Mouse (Mus musculus): ENCODE results near the gene Scarb1.
A peak's percentile ranks its signal among the peaks of the same experiment; 100 is the strongest.

Gene Scarb1

GRCm38 (mm10) chr5:125331811-125332210 is 9.1 kb downstream of the Scarb1 start:
- no peak for DNase-seq (ENCODE audit: low spot score in 2 of 2)

- DNase-seq (ENCODE audit: low spot score in 2 of 2) = no peak
Measured at GRCm38 (mm10) chr5:125331094-125331493, 9.8 kb downstream of the Scarb1 start.

DNA sequence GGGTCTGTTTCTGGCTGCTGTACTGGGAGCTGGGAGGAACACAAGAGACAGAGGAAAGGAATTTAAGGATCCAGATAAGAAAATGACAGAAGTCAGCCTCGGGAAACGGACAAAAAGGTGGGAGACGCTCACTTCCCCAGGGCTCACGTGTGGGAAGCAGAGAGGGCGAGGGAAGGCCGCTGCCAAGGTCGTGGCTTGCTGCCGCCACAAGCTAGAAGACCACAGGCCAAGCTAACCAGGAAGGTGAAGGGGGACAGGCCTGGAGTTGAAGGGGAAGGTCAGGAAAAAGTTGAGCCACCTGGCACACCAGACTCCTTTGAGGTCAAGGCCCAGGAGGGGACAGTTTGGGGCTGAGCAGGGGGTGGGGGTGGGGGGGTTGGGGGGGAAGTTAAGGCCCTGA is 10.2 kb downstream of the Scarb1 start:
- DNase-seq (ENCODE audit: low spot score in 2 of 2) = no peak

DNA sequence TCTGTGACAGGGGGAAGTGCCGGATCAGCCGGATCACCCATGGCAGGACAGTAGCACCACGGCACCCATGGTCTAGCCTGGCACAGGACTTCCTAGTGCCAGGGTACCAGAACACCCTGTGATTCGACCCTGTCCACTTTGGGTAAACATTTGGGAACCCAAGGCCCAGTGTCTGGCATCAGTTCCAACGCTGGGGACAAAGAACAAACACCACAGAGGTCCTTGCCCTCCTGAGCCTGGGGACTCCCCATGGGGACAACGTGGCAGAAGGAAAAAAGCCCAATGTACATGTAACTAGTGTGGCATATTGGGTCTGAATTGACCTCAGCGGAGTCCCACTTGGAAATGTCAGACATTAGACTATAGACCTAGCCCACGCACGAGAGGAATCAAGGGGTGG is 10.7 kb downstream of the Scarb1 start:
- DNase-seq (ENCODE audit: low spot score in 2 of 2) = no peak

DNA sequence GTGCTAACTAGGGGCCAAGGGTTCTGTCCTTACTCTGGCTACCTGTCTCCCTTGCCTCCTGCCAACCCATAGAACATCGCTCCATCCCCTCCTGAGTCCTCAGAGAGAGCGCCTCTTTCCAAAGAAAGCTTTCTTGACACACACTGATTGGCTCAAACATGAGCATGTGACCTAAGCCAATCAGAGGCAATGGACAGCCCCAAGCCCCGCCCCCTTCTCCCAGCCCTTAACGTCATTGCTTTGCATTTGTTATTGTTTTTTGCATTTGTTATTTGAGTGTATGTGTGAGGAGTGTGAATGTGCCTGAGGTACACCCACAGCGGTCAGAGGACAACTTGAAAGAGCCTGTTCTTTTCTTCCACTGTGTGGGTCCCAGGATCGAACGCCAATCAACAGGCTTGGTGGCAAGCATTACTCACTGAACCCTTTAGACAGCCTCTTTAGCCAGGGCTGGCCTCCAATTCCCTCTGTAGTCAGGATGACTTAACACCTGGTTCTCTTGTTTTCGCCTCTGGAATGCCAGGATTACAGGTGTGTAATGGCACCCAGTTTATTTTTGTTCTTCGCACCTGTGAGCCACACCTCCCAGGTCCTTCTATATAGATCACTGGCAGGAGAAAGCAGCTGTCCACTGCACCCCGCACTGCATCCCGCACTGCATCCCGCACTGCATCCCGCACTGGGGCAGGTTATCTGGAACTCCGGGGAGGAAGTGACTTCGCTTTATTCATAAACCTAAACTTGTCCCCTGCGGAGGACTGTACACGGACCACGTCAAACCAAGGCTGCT is 13.1 kb downstream of the Scarb1 start:
- no peak for DNase-seq (ENCODE audit: low spot score in 2 of 2)

GRCm38 (mm10) chr5:125326351-125326750 is 14.5 kb downstream of the Scarb1 start:
- no peak for DNase-seq (ENCODE audit: low spot score in 2 of 2)

DNA sequence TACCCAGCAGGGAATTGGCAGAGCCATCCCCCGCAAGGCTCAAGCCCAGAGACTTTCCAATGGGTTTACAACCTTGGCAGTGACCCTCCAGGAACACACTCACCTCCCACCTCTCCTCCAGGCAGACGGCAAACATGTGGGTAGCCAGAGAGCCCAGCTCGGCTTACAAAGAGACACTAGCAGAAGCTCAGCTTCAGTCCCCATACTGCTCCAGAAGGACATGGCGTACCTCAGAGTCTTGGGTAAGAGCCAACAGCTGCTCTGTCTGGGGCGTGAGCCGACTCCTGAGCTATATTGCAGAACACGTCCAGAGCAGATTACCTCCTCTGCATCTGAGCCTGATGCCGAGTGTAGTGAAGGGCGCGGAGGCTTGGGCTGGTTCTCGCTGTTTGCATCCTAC is 15.0 kb downstream of the Scarb1 start:
- DNase-seq (ENCODE audit: low spot score in 2 of 2) = no peak

- no peak for DNase-seq (ENCODE audit: low spot score in 2 of 2)
Measured at GRCm38 (mm10) chr5:125325285-125325684, 15.6 kb downstream of the Scarb1 start.

- no peak for DNase-seq (ENCODE audit: low spot score in 2 of 2)
Measured at GRCm38 (mm10) chr5:125323939-125324480, 16.9 kb downstream of the Scarb1 start.

GRCm38 (mm10) chr5:125323128-125323527 is 17.8 kb downstream of the Scarb1 start:
- no peak for DNase-seq (ENCODE audit: low spot score in 2 of 2)

DNA sequence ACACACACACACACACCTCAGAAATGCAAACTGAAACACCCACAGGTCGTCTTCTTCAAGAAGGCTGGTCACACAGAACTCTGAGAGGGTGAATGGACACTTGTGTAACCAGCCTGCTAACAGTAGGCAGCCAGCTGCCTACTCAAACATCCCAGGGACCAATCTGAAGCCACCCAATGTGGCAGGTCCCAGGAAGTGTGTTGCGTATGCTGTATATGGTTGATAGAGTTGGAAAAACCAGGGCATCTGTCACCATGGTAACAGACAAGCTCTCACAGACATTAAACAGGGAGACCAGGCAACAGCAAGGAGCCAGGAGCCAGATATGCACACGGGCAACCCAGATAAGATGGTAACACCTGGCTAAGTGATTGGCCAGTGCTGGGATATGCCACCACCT is 19.1 kb downstream of the Scarb1 start:
- peak in 1 of 2 experiments; percentile 58 for DNase-seq (ENCODE audit: low spot score in 2 of 2)

- peak; percentile 71 to 82 for DNase-seq (ENCODE audit: low spot score in 2 of 2)
Measured at GRCm38 (mm10) chr5:125319057-125319800, 21.7 kb downstream of the Scarb1 start.

DNA sequence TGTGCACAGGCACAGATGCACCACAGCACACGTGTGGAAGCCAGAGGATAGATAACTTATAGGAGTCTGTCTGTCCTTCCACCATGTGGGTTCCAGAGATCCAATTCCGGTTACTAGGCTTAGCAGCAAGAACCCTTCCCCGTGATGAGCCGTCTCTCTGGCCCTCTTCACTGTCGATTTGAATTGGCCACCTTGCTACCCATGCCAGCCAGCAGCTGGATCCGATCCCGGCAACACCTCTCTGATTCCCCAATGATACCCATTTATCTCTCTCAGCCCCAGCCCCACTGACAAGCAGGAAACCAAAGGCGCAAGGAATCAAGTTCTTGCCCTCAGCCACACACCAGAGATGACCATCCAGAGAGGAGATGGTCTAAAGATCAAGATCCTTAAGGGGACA is 22.9 kb downstream of the Scarb1 start:
- no peak for DNase-seq (ENCODE audit: low spot score in 2 of 2)

- no peak for DNase-seq (ENCODE audit: low spot score in 2 of 2)
Measured at GRCm38 (mm10) chr5:125317296-125317695, 23.6 kb downstream of the Scarb1 start.

DNA sequence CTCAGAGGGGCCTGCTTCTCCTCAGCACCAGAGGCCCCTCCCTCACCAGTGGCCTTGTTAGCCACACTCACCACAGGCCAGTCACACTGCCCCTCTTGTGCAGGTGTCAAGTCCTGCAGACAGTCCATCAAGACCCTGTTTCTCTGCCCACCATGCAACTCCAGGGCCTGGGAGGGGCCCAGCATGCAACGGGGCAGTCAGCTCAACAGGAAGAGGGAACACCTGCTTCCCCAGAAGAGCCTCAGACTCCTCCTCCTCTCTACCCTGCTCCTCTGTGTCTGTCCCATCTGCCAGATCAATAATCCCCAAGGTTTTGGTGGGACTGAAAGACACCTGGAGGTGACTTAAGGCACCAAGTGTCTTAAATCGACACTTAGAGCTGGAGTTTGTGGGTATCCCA is 24.1 kb downstream of the Scarb1 start:
- no peak for DNase-seq (ENCODE audit: low spot score in 2 of 2)

- DNase-seq (ENCODE audit: low spot score in 2 of 2) = no peak
Measured at GRCm38 (mm10) chr5:125315110-125315509, 25.8 kb downstream of the Scarb1 start.

DNA sequence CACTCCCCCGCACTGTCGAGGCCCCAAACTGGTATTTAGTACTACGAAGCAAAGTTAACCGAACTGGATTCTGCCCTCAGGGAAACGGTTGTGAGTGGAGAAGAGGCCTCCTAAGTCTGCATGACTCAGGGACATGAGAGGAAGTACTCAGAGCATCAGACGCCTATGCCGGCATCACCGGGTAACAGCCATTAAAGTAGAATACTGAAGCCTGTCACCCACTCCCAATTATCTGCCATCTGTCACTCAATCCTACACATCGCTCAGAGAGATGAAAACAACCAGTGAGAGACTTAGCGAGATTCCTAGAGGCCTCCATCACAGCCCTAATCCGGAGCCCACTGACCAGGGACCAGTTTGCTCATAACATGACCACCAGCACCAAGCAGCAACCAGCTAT is 26.9 kb downstream of the Scarb1 start:
- DNase-seq (ENCODE audit: low spot score in 2 of 2) = no peak

- peak in 1 of 2 experiments; percentile 60 for DNase-seq (ENCODE audit: low spot score in 2 of 2)
Measured at GRCm38 (mm10) chr5:125312970-125313597, 27.8 kb downstream of the Scarb1 start.

DNA sequence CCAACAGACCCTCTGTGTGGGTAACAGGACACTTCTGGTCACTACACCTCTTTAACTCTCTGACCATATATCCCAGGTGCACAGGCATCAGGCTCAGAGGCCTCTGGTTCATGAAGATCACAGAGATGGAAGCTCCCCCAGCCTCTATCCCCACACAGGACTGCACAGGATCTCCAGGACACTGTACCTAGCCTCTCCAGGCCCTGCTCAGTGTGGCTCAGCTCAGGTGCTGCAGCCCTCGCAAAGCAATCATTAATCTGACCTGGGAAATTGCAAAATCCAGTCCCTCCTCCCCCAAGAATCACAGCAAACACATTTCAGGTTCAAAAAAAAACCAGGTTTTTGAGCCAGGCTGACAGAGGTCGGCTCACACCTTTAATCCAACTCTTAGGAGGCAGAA is 29.9 kb downstream of the Scarb1 start:
- DNase-seq (ENCODE audit: low spot score in 2 of 2) = no peak

DNA sequence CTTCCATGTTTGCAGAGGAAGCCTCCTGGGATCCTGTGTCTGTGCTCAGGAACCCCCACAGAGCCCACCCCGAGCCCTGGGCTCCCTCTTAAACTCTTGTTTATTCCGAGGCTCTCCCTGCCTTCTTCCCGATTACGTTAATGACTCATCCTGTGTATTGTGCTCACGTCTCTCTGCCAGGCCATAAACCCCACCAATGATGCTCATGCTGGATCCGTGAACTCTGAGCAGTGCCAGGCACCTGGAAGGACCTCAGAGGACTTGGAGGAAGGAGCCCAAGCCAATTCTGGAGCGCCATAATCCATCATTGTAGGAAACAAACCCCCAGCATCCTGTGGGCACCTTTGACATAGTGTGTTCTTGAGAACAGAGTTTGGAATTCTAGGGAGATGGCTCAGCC is 31.7 kb downstream of the Scarb1 start:
- no peak for DNase-seq (ENCODE audit: low spot score in 2 of 2)

GRCm38 (mm10) chr5:125306824-125307223 is 34.1 kb downstream of the Scarb1 start:
- no peak for DNase-seq (ENCODE audit: low spot score in 2 of 2)

- no peak for DNase-seq (ENCODE audit: low spot score in 2 of 2)
Measured at GRCm38 (mm10) chr5:125306372-125306771, 34.5 kb downstream of the Scarb1 start.
